Mouse (Mus musculus): ENCODE measurements around the gene Cttn. TPM values are rescaled to one million over a fixed set of nuclear protein-coding genes. Genes with fewer than 3 reads are reported as not detected.

Cttn gene
- polyA plus RNA-seq, 1 experiment from 2014 or later, result 165 TPM

DNA sequence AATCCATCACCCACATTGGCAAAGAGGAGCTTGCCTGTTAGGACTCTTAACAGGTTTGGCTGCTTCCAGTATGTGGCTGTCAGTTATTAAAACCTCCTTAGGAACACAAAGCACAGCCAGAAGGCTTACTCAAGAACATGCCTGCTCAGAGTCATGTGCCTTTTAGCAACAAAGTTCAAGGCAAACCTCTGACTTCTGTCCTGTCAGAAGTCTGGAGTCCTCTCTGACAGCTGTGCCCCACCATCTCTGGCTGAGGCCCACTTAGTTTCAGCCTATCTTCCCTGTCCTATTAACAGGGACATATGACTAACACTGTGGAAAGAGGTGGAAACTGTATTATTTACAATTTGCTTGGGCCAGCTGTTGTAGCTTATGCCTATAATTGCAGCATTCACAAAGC, 9.5 kb upstream of the Cttn start:
- ATAC-seq (ENCODE audit: low FRiP score), result no peak
- H3K9ac ChIP-seq, result no peak overlapping the region
- H3K4me3 ChIP-seq (replicated peaks; ENCODE audit: low read length), result no peak overlapping the region
- no peak overlapping the region for H3K27ac ChIP-seq
- no peak overlapping the region for H3K4me2 ChIP-seq (replicated peaks)
- DNase-seq (ENCODE audit: low spot score), result no peak
- no peaks in the 10 kb centered on the region for H3K4me1 ChIP-seq (replicated peaks; ENCODE audit: control insufficient read depth, insufficient read depth, low read length)
- H3K9me3 ChIP-seq (ENCODE audit: control insufficient read depth, low read length), result no peaks in the 10 kb centered on the region
- peaks cover 83% of the 10 kb centered on the region for H3K36me3 ChIP-seq (replicated peaks; ENCODE audit: control insufficient read depth, insufficient read depth)
- no peaks in the 10 kb centered on the region for H3K27me3 ChIP-seq (ENCODE audit: control insufficient read depth, insufficient read depth, low read length)

DNA sequence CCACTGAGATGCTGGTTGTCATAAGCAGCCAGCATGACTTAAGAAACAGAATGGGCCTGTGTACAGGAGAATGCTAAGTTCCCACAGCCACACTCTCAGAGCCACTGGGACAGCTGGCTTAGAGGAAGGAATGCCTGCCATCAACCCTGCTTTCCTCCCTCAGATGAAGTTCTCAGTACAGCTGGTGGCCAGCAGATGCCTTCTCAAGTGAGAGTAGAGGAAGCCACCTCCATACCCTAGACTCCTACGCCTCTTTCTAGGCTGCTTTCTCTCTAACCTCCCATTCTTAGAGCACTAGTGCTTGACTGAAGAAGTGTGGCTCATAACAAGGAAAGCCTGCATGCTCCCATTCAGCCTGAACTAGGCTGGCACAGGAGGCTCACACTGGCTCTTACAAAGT, 8.8 kb upstream of the Cttn start:
- H3K27me3 ChIP-seq (ENCODE audit: control insufficient read depth, insufficient read depth, low read length), result no peaks in the 10 kb centered on the region
- H3K27ac ChIP-seq, result no peak overlapping the region
- 91% methylated on average over 1 of the region's 1 CpGs for whole genome bisulfite sequencing
- no peaks in the 10 kb centered on the region for H3K4me1 ChIP-seq (replicated peaks; ENCODE audit: control insufficient read depth, insufficient read depth, low read length)
- H3K9me3 ChIP-seq (ENCODE audit: control insufficient read depth, low read length), result no peaks in the 10 kb centered on the region
- H3K4me3 ChIP-seq (replicated peaks; ENCODE audit: low read length), result no peak overlapping the region
- H3K4me2 ChIP-seq (replicated peaks), result no peak overlapping the region
- ATAC-seq (ENCODE audit: low FRiP score), result no peak
- no peak overlapping the region for H3K9ac ChIP-seq
- peaks cover 75% of the 10 kb centered on the region for H3K36me3 ChIP-seq (replicated peaks; ENCODE audit: control insufficient read depth, insufficient read depth)
- DNase-seq (ENCODE audit: low spot score), result no peak

DNA sequence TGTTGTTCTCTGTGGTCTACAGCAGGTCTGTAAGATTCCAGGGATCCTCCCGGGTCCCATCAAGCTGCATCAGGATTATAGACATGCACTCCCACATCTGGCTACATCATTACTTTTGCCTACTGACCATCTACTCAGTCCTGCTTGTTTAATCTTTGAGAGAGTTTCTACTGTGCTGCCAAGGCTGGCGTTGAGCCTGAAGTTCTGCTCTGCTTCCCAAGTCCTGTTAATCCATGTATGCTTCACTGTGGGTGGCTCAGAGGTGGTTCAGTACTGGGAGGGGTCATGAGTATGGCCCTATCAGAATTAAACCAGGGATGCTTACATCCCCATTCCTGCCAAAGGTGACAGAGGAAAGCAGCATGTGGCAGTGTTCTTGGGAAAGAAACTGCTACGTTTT, 4.9 kb upstream of the Cttn start:
- H3K36me3 ChIP-seq (replicated peaks; ENCODE audit: control insufficient read depth, insufficient read depth), result peaks cover 37% of the 10 kb centered on the region
- ATAC-seq (ENCODE audit: low FRiP score) (no peak), DNase-seq (ENCODE audit: low spot score) (no peak)
- H3K4me1 ChIP-seq (replicated peaks; ENCODE audit: control insufficient read depth, insufficient read depth, low read length), result 0 out of 2 replicates have a peak, but pooled peaks cover 4% of the 10 kb centered on the region
- 95% methylated on average over 3 of the region's 3 CpGs for WGBS
- H3K9me3 ChIP-seq (ENCODE audit: control insufficient read depth, low read length), result no peaks in the 10 kb centered on the region
- H3K27me3 ChIP-seq (ENCODE audit: control insufficient read depth, insufficient read depth, low read length), result no peaks in the 10 kb centered on the region
- H3K27ac ChIP-seq, result no peak overlapping the region
- no peak overlapping the region for H3K9ac ChIP-seq
- H3K4me2 ChIP-seq (replicated peaks), result no peak overlapping the region
- no peak overlapping the region for H3K4me3 ChIP-seq (replicated peaks; ENCODE audit: low read length)

DNA sequence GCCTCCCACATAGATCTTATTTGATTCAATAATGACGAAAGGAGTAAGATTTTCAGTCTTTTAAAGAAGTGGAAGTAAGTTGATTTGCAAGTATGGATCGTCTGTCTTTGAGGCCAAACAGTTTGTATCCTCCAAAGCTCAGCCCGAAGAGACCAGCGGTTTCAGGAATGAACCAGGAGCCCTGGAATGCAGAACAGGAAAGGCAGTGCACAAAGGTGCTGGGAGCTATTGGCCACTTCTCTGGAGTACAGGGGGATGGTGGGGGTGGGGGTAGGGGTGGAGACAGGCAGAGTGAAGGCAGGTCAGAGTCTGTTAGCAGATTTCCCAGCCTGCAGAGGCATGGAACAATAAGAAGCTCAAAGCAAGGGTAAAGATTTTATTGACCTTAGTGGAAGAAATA, 2.7 kb upstream of the Cttn start:
- ATAC-seq (ENCODE audit: low FRiP score) (no peak), DNase-seq (ENCODE audit: low spot score) (no peak)
- peaks cover 18% of the 10 kb centered on the region for H3K4me1 ChIP-seq (replicated peaks; ENCODE audit: control insufficient read depth, insufficient read depth, low read length)
- H3K4me2 ChIP-seq (replicated peaks), result no peak overlapping the region
- H3K4me3 ChIP-seq (replicated peaks; ENCODE audit: low read length), result no peak overlapping the region
- no peak overlapping the region for H3K9ac ChIP-seq
- no peaks in the 10 kb centered on the region for H3K9me3 ChIP-seq (ENCODE audit: control insufficient read depth, low read length)
- H3K27me3 ChIP-seq (ENCODE audit: control insufficient read depth, insufficient read depth, low read length), result no peaks in the 10 kb centered on the region
- H3K36me3 ChIP-seq (replicated peaks; ENCODE audit: control insufficient read depth, insufficient read depth), result peaks cover 15% of the 10 kb centered on the region
- 75% methylated on average over 4 of the region's 4 CpGs for WGBS
- H3K27ac ChIP-seq, result no peak overlapping the region

DNA sequence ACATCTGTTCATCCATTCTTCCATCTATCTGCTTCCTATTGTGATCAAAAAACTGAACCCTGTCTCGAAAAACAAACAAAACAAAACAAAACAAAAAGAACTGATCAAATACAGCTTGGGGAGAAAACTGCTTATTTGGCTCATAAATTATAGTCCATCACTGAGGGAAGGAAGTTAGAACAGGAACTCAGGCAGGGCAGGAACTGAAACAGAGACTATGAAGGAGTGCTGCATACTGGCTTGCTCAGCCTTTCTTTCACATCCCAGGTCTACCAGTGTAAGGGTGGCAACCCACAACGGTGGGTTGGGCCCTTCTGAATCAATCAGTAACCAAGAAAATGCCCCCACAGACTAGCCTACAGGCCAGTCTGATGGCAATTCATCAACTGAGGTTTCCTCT, 294 bp upstream of the Cttn start:
- peak overlapping the region; percentile 95 for H3K9ac ChIP-seq
- ATAC-seq (ENCODE audit: low FRiP score) (no peak), DNase-seq (ENCODE audit: low spot score) (no peak)
- H3K36me3 ChIP-seq (replicated peaks; ENCODE audit: control insufficient read depth, insufficient read depth), result peaks cover under 1% of the 10 kb centered on the region; the same call in 1 of the 2 replicates
- peak overlapping the region; percentile 77 for H3K4me2 ChIP-seq (replicated peaks)
- H3K27ac ChIP-seq, result peak overlapping the region; percentile 76
- H3K9me3 ChIP-seq (ENCODE audit: control insufficient read depth, low read length), result no peaks in the 10 kb centered on the region
- peak overlapping the region; percentile 87 for H3K4me3 ChIP-seq (replicated peaks; ENCODE audit: low read length)
- 75% methylated on average over 2 of the region's 2 CpGs for WGBS
- H3K4me1 ChIP-seq (replicated peaks; ENCODE audit: control insufficient read depth, insufficient read depth, low read length), result peaks cover 18% of the 10 kb centered on the region
- H3K27me3 ChIP-seq (ENCODE audit: control insufficient read depth, insufficient read depth, low read length), result no peaks in the 10 kb centered on the region

DNA sequence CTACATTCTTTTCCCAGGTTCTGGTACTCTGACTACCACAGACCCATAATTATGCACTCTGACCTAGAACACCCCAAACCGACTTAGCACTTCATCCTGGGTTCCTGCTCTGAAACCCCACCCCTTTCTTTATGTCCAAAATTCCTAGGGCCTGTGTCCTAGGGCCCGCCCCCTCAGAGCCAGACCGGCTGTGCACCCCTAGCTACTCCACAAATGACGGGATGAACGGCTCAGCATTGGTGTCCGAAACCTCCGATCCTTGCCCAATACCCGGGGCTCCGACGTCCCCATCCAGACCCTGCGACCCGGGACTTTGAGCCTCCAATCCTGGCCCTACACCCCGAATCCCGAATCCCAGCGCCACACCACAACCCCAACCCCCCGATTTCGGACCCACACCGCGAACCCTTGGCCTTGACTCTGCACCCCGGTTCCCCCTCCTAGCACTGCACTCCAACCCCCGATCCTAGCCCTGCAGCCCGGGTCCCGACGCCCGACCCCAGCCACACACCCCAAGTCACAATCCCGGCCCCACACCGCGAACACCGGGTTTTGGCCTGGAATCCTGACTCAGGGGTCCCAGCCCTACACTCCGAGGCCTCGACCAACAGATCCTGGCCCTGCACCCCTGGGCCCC, 783 bp downstream of the Cttn start:
- 3% methylated on average over 31 of the region's 31 CpGs for WGBS
- Histone ChIP-seq H3K4me2 (replicated peaks) (peak overlapping the region; percentile 77), H3K27ac (peak overlapping the region; percentile 46; the same call in 1 of the 2 replicates), H3K9ac (peak overlapping the region; percentile 95), H3K4me1 (replicated peaks; ENCODE audit: control insufficient read depth, insufficient read depth, low read length) (peaks cover 18% of the 10 kb centered on the region), H3K4me3 (replicated peaks; ENCODE audit: low read length) (peak overlapping the region; percentile 87), H3K9me3 (ENCODE audit: control insufficient read depth, low read length) (no peaks in the 10 kb centered on the region), H3K36me3 (replicated peaks; ENCODE audit: control insufficient read depth, insufficient read depth) (peaks cover 11% of the 10 kb centered on the region), H3K27me3 (ENCODE audit: control insufficient read depth, insufficient read depth, low read length) (no peaks in the 10 kb centered on the region)
- peak; percentile 34 for ATAC-seq (ENCODE audit: low FRiP score)
- no peak for DNase-seq (ENCODE audit: low spot score)

DNA sequence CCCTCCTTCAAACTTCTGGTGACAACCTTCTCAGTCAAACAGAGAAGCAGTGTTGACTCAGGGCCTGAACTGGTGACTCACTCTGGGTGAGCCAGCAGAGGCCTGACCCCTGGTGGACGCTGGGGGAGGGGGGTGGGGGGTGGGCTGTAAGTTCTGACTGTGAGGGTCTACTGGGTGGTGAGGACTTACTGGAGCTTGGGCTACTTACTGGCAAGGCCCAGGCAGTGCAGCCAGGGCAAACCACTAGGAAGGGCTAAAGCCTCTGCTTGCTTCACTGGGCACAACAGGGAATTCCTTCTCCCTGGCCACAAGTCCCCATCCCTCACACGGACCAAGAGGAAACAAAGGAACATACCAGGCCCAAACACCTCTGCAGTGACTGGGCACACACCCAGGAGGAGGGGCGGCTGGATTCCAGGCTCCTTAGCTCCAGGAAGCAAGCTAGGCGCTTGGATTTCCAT, 1.6 kb downstream of the Cttn start:
- no peak for ATAC-seq (ENCODE audit: low FRiP score)
- no peak overlapping the region for H3K27ac ChIP-seq
- WGBS, result 20% methylated on average over 4 of the region's 4 CpGs

DNA sequence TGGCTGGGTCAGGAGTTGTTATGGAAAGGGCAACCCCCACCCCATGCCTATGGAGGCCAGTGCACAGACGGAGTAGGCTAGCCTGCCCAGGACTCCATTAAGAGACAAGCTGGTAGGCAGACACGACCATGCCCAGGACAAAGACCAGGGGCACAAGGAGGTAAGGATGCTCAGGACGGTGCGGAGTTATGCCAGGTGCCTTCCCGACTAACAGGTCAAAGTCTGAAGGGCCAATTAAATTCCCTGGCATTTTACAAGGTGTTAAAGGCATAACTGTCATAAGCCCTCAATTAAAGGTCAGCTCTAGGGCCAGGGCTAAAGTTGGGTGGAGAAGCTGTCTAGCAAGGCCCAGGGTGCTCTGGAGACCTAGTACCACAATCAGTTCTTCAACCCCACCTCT, 2.1 kb downstream of the Cttn start:
- H3K27me3 ChIP-seq (ENCODE audit: control insufficient read depth, insufficient read depth, low read length), result no peaks in the 10 kb centered on the region
- H3K36me3 ChIP-seq (replicated peaks; ENCODE audit: control insufficient read depth, insufficient read depth), result peaks cover 24% of the 10 kb centered on the region
- 89% methylated on average over 5 of the region's 5 CpGs for WGBS
- peaks cover 18% of the 10 kb centered on the region for H3K4me1 ChIP-seq (replicated peaks; ENCODE audit: control insufficient read depth, insufficient read depth, low read length)
- ATAC-seq (ENCODE audit: low FRiP score) (no peak), DNase-seq (ENCODE audit: low spot score) (no peak)
- no peak overlapping the region for H3K9ac ChIP-seq
- H3K9me3 ChIP-seq (ENCODE audit: control insufficient read depth, low read length), result no peaks in the 10 kb centered on the region
- H3K27ac ChIP-seq, result no peak overlapping the region
- 0 out of 2 replicates have a peak overlapping the region, but pooled peaks have one; percentile 87 for H3K4me3 ChIP-seq (replicated peaks; ENCODE audit: low read length)
- H3K4me2 ChIP-seq (replicated peaks), result peak overlapping the region; percentile 77

More for the DNA sequence above, 1.6 kb downstream of the Cttn start:
- Histone ChIP-seq H3K27me3 (ENCODE audit: control insufficient read depth, insufficient read depth, low read length) (no peaks in the 10 kb centered on the region), H3K4me3 (replicated peaks; ENCODE audit: low read length) (peak overlapping the region; percentile 87), H3K4me1 (replicated peaks; ENCODE audit: control insufficient read depth, insufficient read depth, low read length) (peaks cover 18% of the 10 kb centered on the region), H3K36me3 (replicated peaks; ENCODE audit: control insufficient read depth, insufficient read depth) (peaks cover 19% of the 10 kb centered on the region), H3K4me2 (replicated peaks) (peak overlapping the region; percentile 77), H3K9me3 (ENCODE audit: control insufficient read depth, low read length) (no peaks in the 10 kb centered on the region), H3K9ac (peak overlapping the region; percentile 95)
- no peak for DNase-seq (ENCODE audit: low spot score)

DNA sequence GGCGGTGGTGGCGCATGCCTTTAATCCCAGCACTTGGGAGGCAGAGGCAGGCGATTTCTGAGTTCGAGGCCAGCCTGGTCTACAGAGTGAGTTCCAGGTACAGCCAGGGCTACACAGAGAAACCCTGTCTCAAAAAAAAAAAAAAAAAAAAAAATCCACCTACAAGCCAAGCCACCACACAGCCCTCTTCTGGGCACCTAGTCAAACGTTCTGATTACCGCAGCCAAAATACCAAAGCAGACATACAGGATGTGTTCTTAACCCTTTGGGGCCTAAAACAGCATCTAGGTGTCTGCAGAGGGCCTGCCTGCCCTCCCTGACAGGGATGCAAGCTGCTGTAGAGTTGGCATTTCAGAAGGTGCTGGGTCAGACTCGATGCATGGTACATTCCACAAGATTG, 8.2 kb downstream of the Cttn start:
- no peak overlapping the region for H3K4me2 ChIP-seq (replicated peaks)
- 97% methylated on average over 7 of the region's 7 CpGs for WGBS
- H3K36me3 ChIP-seq (replicated peaks; ENCODE audit: control insufficient read depth, insufficient read depth), result peaks cover 84% of the 10 kb centered on the region
- no peaks in the 10 kb centered on the region for H3K4me1 ChIP-seq (replicated peaks; ENCODE audit: control insufficient read depth, insufficient read depth, low read length)
- H3K9ac ChIP-seq, result no peak overlapping the region
- H3K27ac ChIP-seq, result no peak overlapping the region
- H3K27me3 ChIP-seq (ENCODE audit: control insufficient read depth, insufficient read depth, low read length), result no peaks in the 10 kb centered on the region
- ATAC-seq (ENCODE audit: low FRiP score) (no peak), DNase-seq (ENCODE audit: low spot score) (no peak)
- H3K4me3 ChIP-seq (replicated peaks; ENCODE audit: low read length), result no peak overlapping the region
- no peaks in the 10 kb centered on the region for H3K9me3 ChIP-seq (ENCODE audit: control insufficient read depth, low read length)

Measured in hindbrain, embryonic 14.5 days (tissue).